Mouse (Mus musculus) liver, embryonic 15.5 days (tissue): ENCODE measurements around the gene Gm20388. TPM values are rescaled to one million over a fixed set of nuclear protein-coding genes. Genes with fewer than 3 reads are reported as not detected.

ENCODE experiments used
- ATAC-seq: fragments of 200-750 bp; cut with Nextera tagmentation; 2 replicates; pipeline ENCODE4 v1.8.0; 2017; ENCODE audit warnings: moderate number of reproducible peaks, mild to moderate bottlenecking, moderate library complexity; ENCODE audit not compliant: insufficient read depth
- H3K27ac ChIP-seq: fragments of 300-500 bp; sonication (generic); replicated peaks from 2 replicates; pipeline ENCODE4 v1.5.1; 2015; ENCODE audit warnings: mild to moderate bottlenecking, inconsistent platforms
- H3K27me3 ChIP-seq: fragments of 300-500 bp; sonication (generic); 2 replicates; pipeline ENCODE4 v1.6.1; 2015; ENCODE audit warnings: mild to moderate bottlenecking, inconsistent platforms
- H3K36me3 ChIP-seq: fragments of 300-500 bp; sonication (generic); replicated peaks from 2 replicates; pipeline ENCODE4 v1.6.1; 2015; ENCODE audit warnings: moderate library complexity, mild to moderate bottlenecking, inconsistent platforms
- H3K4me1 ChIP-seq: fragments of 300-500 bp; sonication (generic); replicated peaks from 2 replicates; pipeline ENCODE4 v1.6.1; 2015; ENCODE audit warnings: inconsistent platforms
- H3K4me2 ChIP-seq: fragments of 300-500 bp; sonication (generic); 2 replicates; pipeline ENCODE4 v1.6.1; 2015; ENCODE audit warnings: moderate library complexity, mild to moderate bottlenecking, inconsistent platforms
- H3K4me3 ChIP-seq: fragments of 300-500 bp; sonication (generic); replicated peaks from 2 replicates; pipeline ENCODE4 v1.5.1; 2015; ENCODE audit warnings: mild to moderate bottlenecking, inconsistent platforms
- H3K9ac ChIP-seq: fragments of 300-500 bp; sonication (generic); 2 replicates; pipeline ENCODE4 v1.6.1; 2015; ENCODE audit warnings: moderate library complexity, mild to moderate bottlenecking, inconsistent platforms
- H3K9me3 ChIP-seq: fragments of 300-500 bp; sonication (generic); replicated peaks from 2 replicates; pipeline ENCODE4 v1.6.1; 2016; ENCODE audit warnings: inconsistent platforms
- WGBS: fragments of 180-500 bp; shearing (Covaris S2); methylation state at CpG from one replicate; pipeline ENCODE4 v1.1.7; 2015; ENCODE audit warnings: mixed read lengths; ENCODE audit not compliant: insufficient replicate concordance; 5-methylcytosine and 5-hydroxymethylcytosine counted together
- polyA plus RNA-seq: library from polyadenylated mRNA; unstranded; fragments of >200 nt; fragmentation: Nextera tagmentation; extraction: Ambion mirVana; gene quantifications from 2 replicates; pipeline ENCODE4 v1.2.1, GENCODE M21; 2015

Gene Gm20388
- polyA plus RNA-seq, 1 experiment from 2014 or later: not detected

GRCm38 (mm10) chr8:120307528-120307927, 396.9 kb downstream of the Gm20388 start:
- Histone ChIP-seq H3K4me2 (no peak overlapping the region), H3K36me3 (no peaks in the 10 kb centered on the region), H3K4me3 (no peak overlapping the region), H3K27me3 (peaks cover 38% of the 10 kb centered on the region), H3K4me1 (peaks cover 11% of the 10 kb centered on the region; the same call in 1 of the 2 replicates), H3K9me3 (no peaks in the 10 kb centered on the region), H3K9ac (no peak overlapping the region), H3K27ac (no peak overlapping the region)
- 48% methylated on average over 11 of the region's 11 CpGs for WGBS
- no peak for ATAC-seq

- WGBS: 63% methylated on average over 8 of the region's 8 CpGs
- Histone ChIP-seq H3K4me1 (peaks cover 11% of the 10 kb centered on the region; the same call in 1 of the 2 replicates), H3K9ac (no peak overlapping the region), H3K36me3 (no peaks in the 10 kb centered on the region), H3K27ac (no peak overlapping the region), H3K9me3 (no peaks in the 10 kb centered on the region), H3K4me2 (no peak overlapping the region), H3K27me3 (peaks cover 38% of the 10 kb centered on the region), H3K4me3 (no peak overlapping the region)
- no peak for ATAC-seq
Observed at GRCm38 (mm10) chr8:120308131-120308530, 397.5 kb downstream of the Gm20388 start.

- no peak for ATAC-seq
- H3K4me1 ChIP-seq: peaks cover 11% of the 10 kb centered on the region; the same call in 1 of the 2 replicates
- H3K9me3 ChIP-seq: no peaks in the 10 kb centered on the region
- H3K4me2 ChIP-seq: no peak overlapping the region
- H3K4me3 ChIP-seq: no peak overlapping the region
- WGBS: 67% methylated on average over 9 of the region's 9 CpGs
- H3K27ac ChIP-seq: no peak overlapping the region
- H3K9ac ChIP-seq: no peak overlapping the region
- H3K27me3 ChIP-seq: peaks cover 42% of the 10 kb centered on the region
- H3K36me3 ChIP-seq: no peaks in the 10 kb centered on the region
Observed at GRCm38 (mm10) chr8:120308553-120308952, 397.9 kb downstream of the Gm20388 start.

GRCm38 (mm10) chr8:120309326-120309725, 398.7 kb downstream of the Gm20388 start:
- Histone ChIP-seq H3K27me3 (peaks cover 45% of the 10 kb centered on the region), H3K9me3 (no peaks in the 10 kb centered on the region), H3K4me1 (peaks cover 11% of the 10 kb centered on the region; the same call in 1 of the 2 replicates), H3K4me3 (no peak overlapping the region), H3K9ac (no peak overlapping the region), H3K27ac (no peak overlapping the region), H3K4me2 (no peak overlapping the region), H3K36me3 (no peaks in the 10 kb centered on the region)
- WGBS: 65% methylated on average over 18 of the region's 18 CpGs
- no peak for ATAC-seq

GRCm38 (mm10) chr8:120310063-120310462, 399.4 kb downstream of the Gm20388 start:
- Histone ChIP-seq H3K36me3 (no peaks in the 10 kb centered on the region), H3K9me3 (no peaks in the 10 kb centered on the region), H3K4me3 (no peak overlapping the region), H3K27ac (no peak overlapping the region), H3K4me1 (peaks cover 11% of the 10 kb centered on the region; the same call in 1 of the 2 replicates), H3K4me2 (no peak overlapping the region), H3K9ac (no peak overlapping the region), H3K27me3 (peaks cover 50% of the 10 kb centered on the region)
- WGBS: 54% methylated on average over 5 of the region's 5 CpGs
- ATAC-seq: no peak

- no peak overlapping the region for H3K9ac ChIP-seq
- WGBS: 27% methylated on average over 4 of the region's 4 CpGs
- H3K27ac ChIP-seq: no peak overlapping the region
- no peaks in the 10 kb centered on the region for H3K9me3 ChIP-seq
- H3K4me3 ChIP-seq: no peak overlapping the region
- ATAC-seq: no peak
- H3K4me1 ChIP-seq: 0 out of 2 replicates have a peak, but pooled peaks cover 5% of the 10 kb centered on the region
- no peaks in the 10 kb centered on the region for H3K36me3 ChIP-seq
- H3K4me2 ChIP-seq: no peak overlapping the region
- peaks cover 35% of the 10 kb centered on the region for H3K27me3 ChIP-seq
Observed at GRCm38 (mm10) chr8:120312452-120312851, 401.8 kb downstream of the Gm20388 start.

GRCm38 (mm10) chr8:120313674-120314073, 403.0 kb downstream of the Gm20388 start:
- H3K36me3 ChIP-seq: no peaks in the 10 kb centered on the region
- H3K9ac ChIP-seq: no peak overlapping the region
- no peak overlapping the region for H3K4me3 ChIP-seq
- H3K27ac ChIP-seq: no peak overlapping the region
- no peaks in the 10 kb centered on the region for H3K9me3 ChIP-seq
- 72% methylated on average over 3 of the region's 3 CpGs for whole genome bisulfite sequencing
- 0 out of 2 replicates have a peak, but pooled peaks cover 5% of the 10 kb centered on the region for H3K4me1 ChIP-seq
- no peak overlapping the region for H3K4me2 ChIP-seq
- H3K27me3 ChIP-seq: peaks cover 22% of the 10 kb centered on the region; the same call in 1 of the 2 replicates
- ATAC-seq: no peak

GRCm38 (mm10) chr8:120314932-120315331, 404.3 kb downstream of the Gm20388 start:
- H3K4me1 ChIP-seq: peaks cover 9% of the 10 kb centered on the region
- no peak overlapping the region for H3K9ac ChIP-seq
- 0 out of 2 replicates have a peak, but pooled peaks cover 12% of the 10 kb centered on the region for H3K27me3 ChIP-seq
- ATAC-seq: no peak
- H3K9me3 ChIP-seq: no peaks in the 10 kb centered on the region
- no peak overlapping the region for H3K4me3 ChIP-seq
- 59% methylated on average over 5 of the region's 5 CpGs for WGBS
- H3K27ac ChIP-seq: no peak overlapping the region
- no peaks in the 10 kb centered on the region for H3K36me3 ChIP-seq
- H3K4me2 ChIP-seq: no peak overlapping the region

- 72% methylated on average over 4 of the region's 4 CpGs for WGBS
- H3K4me2 ChIP-seq: no peak overlapping the region
- 0 out of 2 replicates have a peak, but pooled peaks cover 12% of the 10 kb centered on the region for H3K27me3 ChIP-seq
- H3K27ac ChIP-seq: no peak overlapping the region
- no peaks in the 10 kb centered on the region for H3K36me3 ChIP-seq
- H3K9ac ChIP-seq: no peak overlapping the region
- no peak for ATAC-seq
- H3K9me3 ChIP-seq: no peaks in the 10 kb centered on the region
- H3K4me3 ChIP-seq: no peak overlapping the region
- peaks cover 12% of the 10 kb centered on the region for H3K4me1 ChIP-seq
Observed at GRCm38 (mm10) chr8:120315644-120316043, 405.0 kb downstream of the Gm20388 start.

GRCm38 (mm10) chr8:120316707-120317106, 406.1 kb downstream of the Gm20388 start:
- Histone ChIP-seq H3K36me3 (no peaks in the 10 kb centered on the region), H3K27me3 (0 out of 2 replicates have a peak, but pooled peaks cover 12% of the 10 kb centered on the region), H3K9ac (no peak overlapping the region), H3K4me3 (no peak overlapping the region), H3K27ac (no peak overlapping the region), H3K9me3 (no peaks in the 10 kb centered on the region), H3K4me1 (peaks cover 12% of the 10 kb centered on the region), H3K4me2 (no peak overlapping the region)
- ATAC-seq: no peak
- 77% methylated on average over 7 of the region's 7 CpGs for WGBS

- 78% methylated on average over 21 of the region's 21 CpGs for WGBS
- no peaks in the 10 kb centered on the region for H3K36me3 ChIP-seq
- no peak overlapping the region for H3K27ac ChIP-seq
- no peak for ATAC-seq
- H3K9ac ChIP-seq: no peak overlapping the region
- H3K4me1 ChIP-seq: peaks cover 17% of the 10 kb centered on the region
- no peaks in the 10 kb centered on the region for H3K9me3 ChIP-seq
- no peak overlapping the region for H3K4me3 ChIP-seq
- 0 out of 2 replicates have a peak, but pooled peaks cover 12% of the 10 kb centered on the region for H3K27me3 ChIP-seq
- no peak overlapping the region for H3K4me2 ChIP-seq
Observed at GRCm38 (mm10) chr8:120317118-120317824, 406.6 kb downstream of the Gm20388 start.
